Mouse (Mus musculus) ovary, adult 18-20 months (tissue): ENCODE measurements around the gene Pitpna.
A peak's percentile ranks its signal among the peaks of the same experiment; 100 is the strongest.
"Not testable (repeated sequence)": the region's sequence is repeated elsewhere in the genome, so short reads cannot be mapped to it uniquely, and the experiment has no call there.

Experiments
- DNase-seq: peaks from one replicate; pipeline ENCODE4 v3.0.0; 2022; ENCODE audit warnings: low spot score, mixed read lengths

Gene Pitpna

DNA sequence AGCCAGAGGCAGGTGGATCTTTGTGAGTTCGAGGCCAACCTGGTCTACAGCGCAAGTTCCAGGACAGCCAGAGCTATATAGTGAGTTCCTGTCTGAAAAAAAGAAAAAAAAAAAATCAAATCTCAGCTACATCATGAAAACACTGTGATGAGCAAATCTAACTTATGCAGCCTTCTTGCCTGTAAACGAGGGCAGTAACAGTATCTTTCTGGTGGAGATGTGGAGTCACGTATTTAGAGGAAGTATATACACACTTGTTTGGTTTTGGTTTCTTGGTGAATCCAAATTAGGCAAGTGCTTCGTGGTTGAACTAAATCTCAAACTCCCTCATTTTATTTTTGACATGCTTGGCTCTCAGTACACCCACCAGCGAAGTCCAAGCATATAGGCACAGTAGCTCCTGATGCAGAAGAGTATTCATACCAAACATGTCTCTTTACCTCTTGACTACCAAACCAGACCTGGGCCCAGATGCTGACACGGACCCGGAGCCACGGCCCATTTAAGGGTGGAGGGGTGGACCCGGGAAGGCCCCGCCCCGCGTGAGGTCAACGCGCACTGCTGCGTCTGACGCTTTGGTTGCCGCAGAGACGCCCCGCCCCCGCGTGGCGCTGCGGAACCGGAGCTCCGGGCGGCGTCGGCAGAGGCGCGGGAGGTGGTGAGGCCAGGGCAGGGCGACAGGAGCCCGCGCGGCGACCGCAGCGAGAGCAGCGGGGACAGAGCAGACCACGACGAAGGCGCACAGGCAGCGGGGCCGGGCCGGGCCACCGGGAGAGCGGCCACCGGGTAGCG lies at the start of gene Pitpna:
Gene Pitpna (plus strand): TSS at position 605 of the 792 bp plus-strand sequence.
- DNase-seq: peak; percentile 90

DNA sequence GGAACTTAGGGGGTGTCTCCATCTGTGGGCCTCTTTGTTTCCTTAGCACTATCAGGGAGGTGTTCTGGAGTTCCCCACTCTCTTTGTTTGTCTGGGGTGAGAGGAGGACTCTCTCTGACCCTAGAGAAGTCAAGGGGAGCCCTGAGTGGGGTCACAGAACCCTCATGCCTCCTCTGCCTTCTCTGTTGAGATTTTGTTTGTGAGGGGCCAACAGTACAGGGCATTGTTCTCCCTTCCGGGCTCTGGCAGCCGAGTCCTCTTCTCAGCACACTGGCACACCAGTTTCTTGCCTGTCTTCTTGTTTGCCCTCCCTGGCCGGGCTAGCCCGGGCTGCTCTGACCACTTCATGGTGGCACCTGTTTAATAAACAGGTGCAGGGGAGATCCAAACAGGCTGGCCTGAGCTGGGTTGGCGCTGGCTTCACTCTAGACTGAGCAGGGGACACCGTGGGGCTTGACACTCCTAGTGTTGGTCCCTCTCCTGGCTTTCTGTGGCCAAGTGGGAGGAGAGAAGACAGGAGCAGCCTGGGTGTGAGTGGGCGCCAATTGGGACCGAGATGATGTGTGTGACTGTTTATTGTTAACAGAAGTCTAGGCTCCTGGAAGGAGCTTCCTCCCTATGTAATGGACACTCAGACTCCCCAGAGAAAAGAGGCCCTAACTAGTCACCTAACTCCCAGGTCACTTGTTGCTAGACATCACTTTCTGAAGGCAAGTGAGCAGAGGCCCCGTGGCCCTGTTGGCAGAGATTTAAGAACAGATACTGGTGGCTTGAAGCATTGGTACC lies 49.5 kb upstream of the Pitpna start:
- no peak for DNase-seq

DNA sequence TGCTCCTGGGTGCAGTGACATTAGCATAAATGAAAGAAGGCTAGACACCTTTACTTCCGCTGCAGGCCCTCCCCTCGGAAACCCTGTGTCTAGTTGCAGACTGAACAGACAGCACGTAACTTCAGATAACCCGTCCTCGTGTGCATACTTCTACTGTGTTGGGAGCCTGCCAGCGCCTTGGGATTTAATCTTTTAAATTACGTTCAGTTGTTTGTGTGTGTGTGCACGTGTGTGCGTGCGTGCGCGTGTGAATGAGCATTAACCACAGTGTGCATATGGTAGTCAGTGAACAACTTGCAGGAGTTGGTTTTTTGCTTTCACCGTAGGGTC lies 49.0 kb upstream of the Pitpna start:
- DNase-seq: no peak

DNA sequence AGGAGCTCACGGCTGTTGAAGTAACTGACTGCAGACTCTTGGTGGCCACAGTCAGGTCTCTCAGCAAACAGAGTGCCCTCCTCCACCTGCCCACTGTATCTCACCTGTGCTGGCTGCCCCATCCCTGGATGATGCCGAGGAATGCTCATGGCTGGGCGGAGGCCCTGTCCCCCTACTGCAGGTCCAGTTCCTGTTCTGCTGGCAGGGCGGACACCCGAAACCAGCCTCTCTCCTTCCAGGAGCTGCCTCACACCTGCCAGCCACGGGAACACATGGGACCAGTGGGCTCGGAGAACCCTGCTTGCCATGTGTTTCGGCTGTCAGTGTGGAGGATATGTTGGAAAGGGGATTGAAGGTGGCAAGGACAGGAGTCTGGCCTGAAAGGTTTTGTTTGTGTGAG lies 47.7 kb upstream of the Pitpna start:
- no peak for DNase-seq

DNA sequence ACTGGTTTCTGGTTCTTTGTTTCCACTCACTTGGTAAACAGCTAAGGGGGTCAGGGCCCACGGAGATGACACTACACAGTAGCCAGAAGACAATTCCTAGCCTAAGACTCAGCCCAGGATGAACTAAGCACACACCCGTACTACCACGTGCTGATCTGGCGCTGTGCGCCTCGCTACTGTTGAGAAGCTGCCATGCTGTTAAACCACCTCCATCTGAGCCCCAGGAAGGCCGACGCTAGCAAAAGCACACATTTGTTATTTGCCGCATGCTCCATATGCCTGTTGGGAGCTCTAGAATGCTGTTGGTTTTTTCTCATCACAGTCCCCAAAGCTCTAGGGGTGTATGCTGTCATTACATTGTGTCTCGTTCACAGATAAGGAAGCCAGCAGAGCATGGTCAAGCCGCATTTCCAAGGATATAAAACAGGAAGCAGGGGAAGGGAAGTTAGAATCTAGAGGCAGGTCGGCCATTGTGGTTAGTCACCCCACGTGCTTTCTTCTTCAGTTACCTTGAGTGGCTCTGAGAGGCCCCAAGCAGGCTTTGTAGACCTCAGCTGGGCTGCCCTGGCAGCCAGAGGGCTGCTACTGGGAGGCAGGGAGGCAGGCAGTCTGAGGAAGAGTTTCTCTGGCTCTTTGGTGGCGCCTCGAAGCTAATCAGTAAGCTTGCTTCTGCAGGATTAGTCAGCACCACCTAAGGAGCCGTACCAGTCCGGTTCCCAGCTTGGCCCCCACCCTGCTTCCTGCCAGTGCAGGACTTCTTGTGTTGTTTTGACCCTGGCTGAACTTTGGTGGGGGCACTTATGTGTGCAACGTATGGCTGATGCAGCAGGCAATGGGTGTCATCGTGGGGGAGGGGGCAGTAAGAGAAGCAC lies 47.0 kb upstream of the Pitpna start:
- DNase-seq: no peak

DNA sequence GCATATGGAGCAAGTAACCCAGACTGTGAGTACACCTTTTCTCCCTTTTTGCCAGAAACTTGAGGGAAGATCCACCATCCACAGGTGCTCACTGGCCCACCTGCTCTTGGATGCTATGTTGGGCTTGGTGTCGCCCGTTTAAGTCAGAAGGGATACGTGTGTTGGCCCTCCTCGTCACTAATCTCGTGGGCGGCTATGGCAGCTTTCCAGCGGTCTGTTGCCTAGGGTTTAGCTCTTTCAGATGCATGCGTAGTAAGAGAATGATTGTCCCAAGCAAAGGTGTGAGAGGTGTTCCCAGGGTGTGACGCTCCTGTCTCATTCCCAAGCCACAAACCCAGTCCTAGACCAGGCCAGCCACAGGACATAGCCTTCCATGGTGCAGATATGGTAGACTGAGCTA lies 43.2 kb upstream of the Pitpna start:
- no peak for DNase-seq

DNA sequence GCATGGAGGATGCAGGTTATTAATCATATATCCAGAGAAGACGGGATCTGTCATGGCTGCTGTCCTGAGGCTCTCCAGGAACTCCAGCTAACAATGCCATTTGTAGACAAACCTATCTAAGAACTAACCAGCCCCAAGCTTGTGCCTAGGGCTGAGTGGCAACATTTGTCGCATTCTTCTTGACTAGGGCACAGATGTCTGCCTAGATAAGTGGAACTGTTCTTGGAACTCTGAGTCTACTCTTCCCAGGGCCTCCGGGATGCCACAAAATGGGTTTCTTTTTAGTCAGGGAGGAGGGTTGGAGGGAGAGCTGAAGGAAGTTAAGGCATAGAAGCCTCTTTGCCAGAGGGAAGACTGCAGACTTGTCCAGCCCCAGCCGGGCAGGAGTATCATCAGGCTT lies 41.8 kb upstream of the Pitpna start:
- no peak for DNase-seq

DNA sequence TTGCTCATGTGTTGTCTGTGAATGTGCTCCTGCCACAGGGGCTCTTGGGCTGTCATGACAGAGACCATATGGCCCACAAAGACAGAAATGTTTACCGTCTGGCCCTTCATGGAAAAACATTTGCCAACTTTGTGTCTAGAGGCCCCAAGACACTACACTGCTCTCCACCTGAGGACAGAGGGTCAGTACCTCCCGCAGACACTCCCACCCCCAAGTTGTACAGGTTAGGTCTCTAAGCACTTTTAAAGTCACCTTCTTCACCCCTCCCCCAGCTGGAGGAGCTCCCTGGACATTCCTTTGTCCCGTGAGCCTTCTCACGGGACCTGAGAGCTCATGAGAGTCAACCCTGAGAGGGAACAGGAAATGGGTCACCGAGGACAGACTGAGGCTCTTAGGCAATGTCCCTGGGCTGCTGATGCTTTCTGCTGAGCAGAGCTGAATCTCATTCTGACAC lies 38.2 kb upstream of the Pitpna start:
- no peak for DNase-seq

DNA sequence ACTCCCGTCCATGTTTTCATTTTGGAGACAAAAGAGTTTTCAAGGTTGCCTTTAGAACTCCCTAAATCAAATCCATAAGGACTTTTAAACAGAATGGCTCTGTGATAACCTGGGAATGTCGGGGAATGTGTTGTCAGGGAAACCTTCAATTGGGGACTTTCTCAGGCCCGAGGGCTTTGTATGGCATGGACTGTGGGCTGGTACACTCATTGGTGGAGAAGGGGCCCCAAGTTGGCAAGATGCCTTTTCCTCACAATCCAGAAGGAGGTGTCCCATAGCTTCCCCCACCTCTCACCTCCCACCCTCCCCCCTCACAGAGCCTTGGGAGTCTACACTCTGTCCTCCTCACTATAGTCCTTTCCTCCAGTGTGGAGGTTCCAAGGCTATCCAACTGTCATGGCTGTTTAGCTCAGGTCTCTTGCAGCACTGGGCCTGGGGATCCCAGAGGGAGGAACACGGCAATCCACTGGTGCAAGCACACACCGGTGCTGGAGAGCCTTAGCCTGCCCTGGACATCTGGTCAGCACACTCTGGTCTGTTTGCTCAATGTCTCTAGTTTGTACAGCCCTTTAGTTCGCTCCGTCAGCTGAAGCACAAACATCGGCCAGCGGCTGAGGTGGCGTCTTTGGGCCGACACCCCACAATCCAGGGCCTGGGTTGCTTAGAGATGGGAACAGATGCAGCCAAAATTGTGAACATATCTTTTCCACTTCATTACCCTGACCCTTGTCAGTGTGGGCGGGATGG lies 37.5 kb upstream of the Pitpna start:
- no peak for DNase-seq

DNA sequence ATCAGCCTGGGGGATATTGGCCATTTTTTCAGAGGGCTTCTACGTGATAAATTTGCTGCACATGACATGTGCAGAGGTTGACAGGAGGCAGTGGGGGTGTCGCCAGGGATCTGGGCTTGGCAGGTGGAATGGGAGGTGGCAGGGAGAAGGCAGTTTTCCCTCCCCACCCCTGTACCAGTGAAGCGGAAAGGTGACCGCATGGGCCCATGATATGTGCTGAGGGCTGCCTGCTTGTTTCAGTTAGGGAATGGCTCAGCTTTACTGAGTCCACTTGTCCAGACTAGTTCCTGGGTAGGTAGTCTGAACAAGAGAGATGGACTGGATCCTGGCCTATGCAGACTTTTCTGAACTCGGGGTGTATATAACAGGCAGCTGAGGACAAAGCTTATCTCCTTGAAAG lies 36.6 kb upstream of the Pitpna start:
- DNase-seq: no peak

DNA sequence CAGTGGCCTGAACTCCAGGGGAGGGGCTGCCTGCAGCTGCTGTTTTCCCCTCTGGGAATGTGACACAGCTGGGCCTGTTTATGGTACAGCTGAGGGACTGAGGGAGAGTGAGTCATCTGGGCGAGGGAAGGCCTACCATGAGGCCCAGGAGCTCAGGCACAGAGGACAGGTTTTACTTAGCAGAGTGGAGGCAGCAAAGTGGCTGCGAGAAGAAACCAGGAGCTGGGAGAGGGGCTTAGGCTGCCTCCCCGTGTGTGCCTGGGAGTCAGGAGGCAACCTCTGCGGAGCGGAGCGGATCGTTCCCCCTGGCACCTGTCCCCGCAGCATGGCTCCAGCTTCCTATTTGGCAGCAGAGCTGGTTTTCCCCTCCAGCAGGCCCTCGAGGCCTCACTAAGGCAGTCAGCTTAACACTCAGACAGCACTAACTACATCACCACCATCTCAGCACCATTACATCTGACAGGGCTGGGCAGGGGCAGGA lies 35.9 kb upstream of the Pitpna start:
- DNase-seq: peak; percentile 64

DNA sequence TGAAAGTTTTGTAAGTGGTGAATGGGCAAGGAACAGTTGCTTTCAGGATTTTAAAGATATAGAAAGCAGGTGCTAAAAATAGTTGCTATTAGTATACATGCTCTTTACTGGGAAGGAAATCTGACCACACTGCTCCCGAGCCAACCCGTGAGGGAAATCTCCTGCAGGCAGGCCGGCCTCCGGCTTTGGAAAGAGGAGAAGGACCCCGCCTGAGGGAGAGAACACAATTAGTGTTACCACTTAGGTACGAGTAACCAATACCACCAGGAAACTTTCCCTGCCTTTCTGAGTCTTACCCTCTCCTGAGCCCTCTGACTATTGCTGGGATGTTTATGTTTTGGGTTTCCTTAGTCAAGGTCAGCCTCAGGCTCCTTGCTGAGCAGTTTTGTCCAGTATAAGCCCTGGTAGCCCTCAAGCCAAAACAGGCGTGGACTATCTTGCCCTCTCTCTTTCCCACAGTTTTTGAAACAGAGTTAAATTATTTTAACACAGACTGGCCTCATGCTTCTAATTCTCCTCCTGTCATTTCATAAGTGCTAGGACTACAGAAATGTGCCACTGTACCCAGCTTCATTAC lies 34.9 kb upstream of the Pitpna start:
- DNase-seq: no peak

DNA sequence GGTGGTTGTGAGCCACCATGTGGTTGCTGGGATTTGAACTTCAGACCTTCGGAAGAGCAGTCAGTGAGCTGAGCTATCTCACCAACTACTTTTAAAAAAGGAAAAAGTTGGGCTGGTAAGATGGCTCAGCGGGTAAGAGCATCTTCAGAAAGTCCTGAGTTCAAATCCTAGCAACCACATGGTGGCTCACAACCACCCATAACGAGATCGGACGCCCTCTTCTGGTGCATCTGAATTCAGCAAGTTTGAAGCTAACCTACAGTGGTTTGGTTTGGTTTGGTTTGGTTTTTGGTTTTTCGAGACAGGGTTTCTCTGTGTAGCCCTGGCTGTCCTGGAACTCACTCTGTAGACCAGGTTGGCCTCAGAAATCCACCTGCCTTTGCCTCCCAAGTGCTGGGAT lies 31.9 kb upstream of the Pitpna start:
- DNase-seq: not testable (repeated sequence)

DNA sequence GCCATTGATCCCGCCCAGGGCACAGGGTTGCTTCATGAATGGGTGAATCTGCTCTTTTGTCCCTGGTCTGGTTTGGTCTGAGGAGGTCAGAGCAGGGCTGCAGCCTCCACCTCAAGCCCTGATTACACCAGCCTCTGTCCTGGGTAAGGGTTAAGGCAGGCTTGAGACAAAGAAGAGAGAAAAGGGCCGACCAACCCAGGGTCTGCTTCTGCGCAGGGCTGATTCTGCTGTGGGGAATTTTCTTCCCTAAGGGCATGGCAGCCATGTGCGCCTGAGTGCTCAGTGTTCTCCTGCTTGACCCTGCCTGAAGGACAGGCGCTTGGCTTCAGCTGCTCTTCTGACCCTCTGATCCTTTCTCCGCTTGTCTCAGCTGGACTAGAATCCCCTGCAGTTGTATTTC lies 30.8 kb upstream of the Pitpna start:
- no peak for DNase-seq

DNA sequence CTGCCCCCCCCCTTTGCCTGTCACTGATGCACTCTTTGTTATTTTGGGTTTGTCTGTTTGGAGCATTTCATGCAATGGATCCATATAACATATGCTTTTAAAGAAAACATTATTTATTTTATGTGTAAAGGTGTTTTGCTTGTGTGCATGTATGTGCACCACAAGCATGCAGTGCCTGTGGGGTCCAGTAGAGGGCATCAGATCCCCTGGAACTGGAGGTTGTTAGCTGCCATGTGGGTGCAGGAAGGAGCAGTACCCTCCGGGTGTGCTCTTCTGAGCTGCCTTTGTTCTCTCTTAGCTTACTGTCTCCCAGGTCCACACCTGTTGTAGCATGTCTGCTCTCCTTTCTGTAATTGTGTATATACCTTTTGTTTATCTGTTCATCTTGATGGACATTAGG lies 29.8 kb upstream of the Pitpna start:
- no peak for DNase-seq

DNA sequence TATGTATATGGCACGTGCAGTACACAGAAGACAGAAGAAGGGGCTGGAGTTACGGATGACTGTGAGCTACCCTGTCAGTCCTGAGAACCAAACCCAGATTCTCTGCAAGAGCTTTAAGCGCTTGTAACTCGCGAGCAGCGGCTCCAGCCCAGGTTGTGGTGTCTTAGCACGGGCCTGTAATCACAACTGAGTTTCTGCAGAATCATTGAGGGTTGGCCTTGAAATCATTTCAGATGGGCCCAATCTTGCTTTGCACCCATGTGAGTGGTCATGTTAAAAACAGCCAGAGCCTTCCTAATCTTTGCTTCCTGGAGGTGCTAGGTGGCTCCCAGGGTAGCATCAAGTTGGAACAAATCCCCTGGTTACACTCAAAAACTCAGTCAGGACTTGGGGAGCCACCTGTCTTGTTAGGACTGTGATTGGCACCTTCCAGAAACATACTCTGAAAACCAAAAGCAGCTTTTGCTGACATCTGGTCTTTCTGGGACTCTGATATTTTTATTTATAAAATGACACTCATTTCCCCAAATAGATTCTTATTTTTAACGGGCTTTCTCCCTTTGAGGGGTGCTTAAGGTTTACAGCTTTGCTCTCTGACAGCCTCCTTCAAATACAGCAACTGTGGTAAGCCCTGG lies 27.9 kb upstream of the Pitpna start:
- DNase-seq: no peak

DNA sequence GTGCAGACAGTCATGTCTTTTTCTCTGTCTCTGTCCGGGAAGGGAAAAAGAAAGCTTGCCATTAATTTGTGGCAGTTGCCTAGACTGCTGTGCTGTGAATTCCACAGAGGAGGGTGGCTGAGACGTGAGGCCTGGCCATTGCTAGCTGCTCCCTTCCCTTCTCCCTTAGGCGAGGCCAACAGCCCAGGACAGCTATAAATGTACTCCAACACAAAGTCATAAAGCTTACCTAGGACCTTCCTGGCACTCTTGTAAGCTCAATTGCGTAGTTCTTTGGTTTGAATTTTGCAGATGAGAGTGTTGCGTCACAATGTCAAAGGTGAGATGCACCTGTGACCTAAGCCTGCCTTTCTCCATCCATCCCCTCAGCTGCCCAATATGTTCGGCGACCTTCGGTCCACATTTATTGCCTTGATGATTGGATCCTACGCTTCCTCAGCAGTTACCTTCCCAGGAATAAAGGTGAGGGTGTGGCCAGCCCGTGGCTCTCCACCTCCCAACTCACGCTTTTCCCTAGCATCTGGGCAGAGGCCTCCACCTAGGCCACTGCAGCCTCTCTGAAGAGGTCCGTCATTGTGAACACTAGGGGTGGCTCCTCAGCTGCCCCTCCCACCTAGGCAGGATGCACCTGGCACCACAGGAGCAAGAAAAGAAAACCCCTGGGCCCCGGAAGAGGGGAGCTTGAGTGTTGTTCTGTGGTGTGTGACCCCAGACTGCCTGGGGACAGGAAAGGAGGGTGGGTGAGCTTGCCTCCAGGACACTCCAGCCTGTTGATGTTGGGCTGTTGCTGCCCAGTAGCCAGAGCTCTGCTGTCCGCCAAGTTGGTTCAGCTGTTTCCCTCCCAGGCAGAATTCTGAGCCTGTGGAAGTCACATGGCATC lies 27.1 kb upstream of the Pitpna start:
- no peak for DNase-seq

DNA sequence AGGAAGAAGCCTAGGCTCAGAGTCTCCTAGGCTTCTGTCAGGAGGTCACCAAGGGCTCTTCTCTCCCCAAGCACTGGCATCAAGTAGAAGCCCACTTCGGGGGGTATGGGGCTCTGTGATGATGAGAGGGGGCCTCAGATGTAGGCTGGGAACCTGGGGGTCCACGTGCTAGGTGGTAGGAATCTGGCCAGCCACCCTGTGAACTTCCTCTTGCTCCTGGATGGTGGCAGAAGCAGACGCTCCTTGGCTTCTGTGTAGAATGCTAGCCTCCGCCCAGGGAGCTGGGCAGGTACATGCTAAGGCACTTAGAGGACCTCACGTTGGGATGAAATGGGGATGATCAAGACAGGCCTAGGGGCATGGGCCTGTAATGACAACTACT lies 26.5 kb upstream of the Pitpna start:
- no peak for DNase-seq

DNA sequence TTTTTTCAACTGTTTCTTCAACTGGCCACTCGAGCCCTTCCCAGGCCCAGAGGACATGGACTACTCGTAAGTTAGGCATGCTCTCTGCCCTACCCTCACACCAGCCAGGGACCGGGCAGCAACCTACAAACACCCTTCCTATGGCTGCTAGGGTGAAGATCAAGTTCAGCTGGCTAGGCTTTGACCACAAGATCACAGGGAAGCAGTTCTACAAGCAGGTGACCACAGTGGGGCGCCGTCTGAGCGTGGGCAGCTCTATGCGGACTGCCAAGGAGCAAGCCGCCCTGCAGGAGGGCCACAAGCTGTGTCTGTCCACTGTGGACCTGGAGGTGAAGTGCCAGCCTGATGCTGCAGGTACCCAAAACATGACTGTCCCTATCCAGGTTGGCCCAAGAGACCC lies 25.1 kb upstream of the Pitpna start:
- no peak for DNase-seq
